Mouse (Mus musculus) thymus, adult 18-20 months (tissue): Measurements from ENCODE around the gene Gm3404.
"Not testable (repeated sequence)": the region's sequence is repeated elsewhere in the genome, so short reads cannot be mapped to it uniquely, and the experiment has no call there.

Experiments
- DNase-seq, 2 experiments: peaks; one replicate each; pipeline ENCODE4 v3.0.0; 2022; ENCODE audit warnings: mixed read lengths in 2 of 2

Gene Gm3404

DNA sequence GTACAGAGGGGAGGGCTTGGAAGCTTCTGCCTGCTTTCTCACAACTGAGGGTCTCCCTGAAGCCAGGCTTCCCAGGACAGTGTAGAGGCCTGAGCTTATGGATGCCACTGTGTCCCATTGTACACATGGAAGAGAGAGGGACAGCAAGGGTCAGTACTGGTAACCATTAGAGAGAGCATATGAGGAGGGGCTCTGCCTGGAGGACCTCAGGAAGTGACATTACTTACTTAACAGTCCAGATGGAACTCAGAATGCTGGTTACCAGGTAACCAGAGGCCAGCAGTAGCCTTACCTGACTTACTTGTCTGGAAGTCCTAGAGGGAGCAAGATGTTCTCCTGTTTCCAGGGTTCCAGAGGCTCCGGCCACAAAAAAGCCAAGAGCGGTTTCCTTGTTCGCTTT, at the start of gene Gm3404:
Gene Gm3404, plus strand, starts transcription at position 301 of the 400 bp plus-strand sequence.
- DNase-seq, result not testable (repeated sequence)

DNA sequence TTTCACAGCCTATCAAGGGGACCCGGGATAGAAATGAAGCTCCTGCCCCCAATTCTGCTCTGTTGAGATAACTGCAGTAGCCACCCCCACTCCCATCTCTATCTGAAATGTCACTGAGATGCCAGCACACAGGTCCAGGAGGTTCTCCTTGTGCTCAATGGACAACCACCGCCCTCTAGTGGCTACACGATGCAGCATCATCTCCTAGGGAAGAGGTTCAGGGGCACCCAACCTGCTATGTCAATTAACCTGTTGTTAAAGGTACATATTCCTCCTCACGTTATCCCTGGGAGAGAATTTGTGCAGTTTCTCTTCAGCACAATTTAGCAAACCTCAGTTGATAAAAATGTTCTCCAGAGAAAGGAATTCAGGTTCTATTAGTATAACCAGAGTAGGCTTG, 46.0 kb upstream of the Gm3404 start:
- not testable (repeated sequence) for DNase-seq

- not testable (repeated sequence) for DNase-seq
Observed at GRCm38 (mm10) chr5:146481665-146482064, 43.9 kb upstream of the Gm3404 start, which contains the start of gene Gm6408. TSS of gene Gm6408 (plus strand) at chr5:146481965.

GRCm38 (mm10) chr5:146488959-146489358, 36.6 kb upstream of the Gm3404 start:
- DNase-seq, result not testable (repeated sequence)

DNA sequence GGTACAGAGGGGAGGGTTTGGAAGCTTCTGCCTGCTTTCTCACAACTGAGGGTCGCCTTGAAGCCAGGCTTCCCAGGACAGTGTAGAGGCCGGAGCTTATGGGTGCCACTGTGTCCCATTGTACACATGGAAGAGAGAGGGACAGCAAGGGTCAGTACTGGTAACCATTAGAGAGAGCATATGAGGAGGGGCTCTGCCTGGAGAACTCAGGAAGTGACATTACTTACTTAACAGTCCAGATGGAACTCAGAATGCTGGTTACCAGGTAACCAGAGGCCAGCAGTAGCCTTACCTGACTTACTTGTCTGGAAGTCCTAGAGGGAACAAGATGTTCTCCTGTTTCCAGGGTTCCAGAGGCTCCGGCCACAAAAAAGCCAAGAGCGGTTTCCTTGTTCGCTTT, 34.5 kb upstream of the Gm3404 start, which contains the start of gene Gm6370:
Gene Gm6370, plus strand, starts transcription at position 301 of the 400 bp plus-strand sequence.
- DNase-seq, result not testable (repeated sequence)

DNA sequence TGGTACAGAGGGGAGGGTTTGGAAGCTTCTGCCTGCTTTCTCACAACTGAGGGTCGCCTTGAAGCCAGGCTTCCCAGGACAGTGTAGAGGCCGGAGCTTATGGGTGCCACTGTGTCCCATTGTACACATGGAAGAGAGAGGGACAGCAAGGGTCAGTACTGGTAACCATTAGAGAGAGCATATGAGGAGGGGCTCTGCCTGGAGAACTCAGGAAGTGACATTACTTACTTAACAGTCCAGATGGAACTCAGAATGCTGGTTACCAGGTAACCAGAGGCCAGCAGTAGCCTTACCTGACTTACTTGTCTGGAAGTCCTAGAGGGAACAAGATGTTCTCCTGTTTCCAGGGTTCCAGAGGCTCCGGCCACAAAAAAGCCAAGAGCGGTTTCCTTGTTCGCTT, 23.5 kb upstream of the Gm3404 start, which contains the start of gene 4930449I24Rik:
Gene 4930449I24Rik, plus strand, starts transcription at position 301 of the 400 bp plus-strand sequence.
- not testable (repeated sequence) for DNase-seq

DNA sequence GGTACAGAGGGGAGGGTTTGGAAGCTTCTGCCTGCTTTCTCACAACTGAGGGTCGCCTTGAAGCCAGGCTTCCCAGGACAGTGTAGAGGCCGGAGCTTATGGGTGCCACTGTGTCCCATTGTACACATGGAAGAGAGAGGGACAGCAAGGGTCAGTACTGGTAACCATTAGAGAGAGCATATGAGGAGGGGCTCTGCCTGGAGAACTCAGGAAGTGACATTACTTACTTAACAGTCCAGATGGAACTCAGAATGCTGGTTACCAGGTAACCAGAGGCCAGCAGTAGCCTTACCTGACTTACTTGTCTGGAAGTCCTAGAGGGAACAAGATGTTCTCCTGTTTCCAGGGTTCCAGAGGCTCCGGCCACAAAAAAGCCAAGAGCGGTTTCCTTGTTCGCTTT, 11.8 kb upstream of the Gm3404 start, which contains the start of gene Gm3402:
Gene Gm3402, plus strand, starts transcription at position 301 of the 400 bp plus-strand sequence.
- not testable (repeated sequence) for DNase-seq

DNA sequence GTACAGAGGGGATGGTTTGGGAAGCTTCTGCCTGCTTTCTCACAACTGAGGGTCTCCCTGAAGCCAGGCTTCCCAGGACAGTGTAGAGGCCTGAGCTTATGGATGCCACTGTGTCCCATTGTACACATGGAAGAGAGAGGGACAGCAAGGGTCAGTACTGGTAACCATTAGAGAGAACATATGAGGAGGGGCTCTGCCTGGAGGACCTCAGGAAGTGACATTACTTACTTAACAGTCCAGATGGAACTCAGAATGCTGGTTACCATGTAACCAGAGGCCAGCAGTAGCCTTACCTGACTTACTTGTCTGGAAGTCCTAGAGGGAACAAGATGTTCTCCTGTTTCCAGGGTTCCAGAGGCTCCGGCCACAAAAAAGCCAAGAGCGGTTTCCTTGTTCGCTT, 11.7 kb downstream of the Gm3404 start, which contains the start of gene Gm3409:
Gene Gm3409, plus strand, starts transcription at position 301 of the 400 bp plus-strand sequence.
- DNase-seq, result not testable (repeated sequence)

- DNase-seq, result not testable (repeated sequence)
Observed at GRCm38 (mm10) chr5:146555836-146556235, 30.2 kb downstream of the Gm3404 start, which contains the start of gene Gm3415. TSS of gene Gm3415 (plus strand) at chr5:146556136.

GRCm38 (mm10) chr5:146564259-146564658, 38.7 kb downstream of the Gm3404 start:
- DNase-seq, result no peak

DNA sequence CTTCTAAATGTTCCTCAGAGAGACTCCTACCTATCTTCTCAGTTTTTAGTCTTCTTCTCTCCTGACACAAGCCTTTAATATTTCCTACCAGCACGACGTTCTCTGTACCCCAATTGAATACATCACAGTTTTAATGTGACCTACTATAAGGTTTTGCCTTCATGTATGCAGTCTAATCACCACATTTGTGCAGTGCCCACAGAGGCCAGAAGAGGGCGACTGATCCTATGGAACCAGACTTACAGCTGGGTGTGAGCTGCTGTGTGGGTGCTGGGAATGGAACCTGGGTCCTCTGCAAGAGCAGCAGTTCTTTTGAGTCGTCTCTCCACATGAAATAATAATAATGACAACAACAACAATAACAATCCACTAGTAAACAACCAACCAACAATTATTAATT, 41.5 kb downstream of the Gm3404 start:
- peak in 1 of 2 experiments; percentile 18 for DNase-seq

DNA sequence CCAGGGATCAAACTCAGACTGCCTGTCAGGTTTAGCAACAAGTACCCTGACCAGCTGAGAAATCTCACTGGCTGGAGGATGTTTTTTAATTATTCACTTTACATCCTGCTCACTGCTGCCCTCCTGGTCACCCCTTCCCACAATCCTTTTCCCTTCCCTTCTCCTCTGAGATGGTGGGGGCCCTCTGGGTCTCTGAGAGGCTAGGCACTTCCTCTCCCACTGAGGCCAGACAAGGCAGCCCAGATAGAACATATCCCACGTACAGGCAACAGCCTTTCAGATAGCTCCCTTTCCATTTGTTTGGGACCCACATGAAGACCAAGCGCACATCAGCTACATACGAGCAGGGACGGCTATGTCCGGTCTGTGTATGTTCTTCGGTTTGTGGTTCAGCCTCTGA, 44.6 kb downstream of the Gm3404 start:
- not testable (repeated sequence) for DNase-seq

GRCm38 (mm10) chr5:146571830-146572734, 46.5 kb downstream of the Gm3404 start:
- DNase-seq, result not testable (repeated sequence)

- not testable (repeated sequence) for DNase-seq
Observed at GRCm38 (mm10) chr5:146572735-146573042, 47.1 kb downstream of the Gm3404 start.

GRCm38 (mm10) chr5:146576668-146577067, 51.1 kb downstream of the Gm3404 start:
- no peak for DNase-seq
